Mouse (Mus musculus): ENCODE measurements at regions not wholly inside any gene's neighbourhood (a gene's known extent, or its start where the extent isn't known, plus 50 kb on each side); places are given as distances from the start of the nearest gene placed in this dataset.
"Not testable (repeated sequence)": the region's sequence is repeated elsewhere in the genome, so short reads cannot be mapped to it uniquely, and the experiment has no call there.

- no peak overlapping the region for H3K27ac ChIP-seq (ENCODE audit: low read length)
- ATAC-seq, result no peak
- peaks cover 18% of the 10 kb centered on the region for H3K4me1 ChIP-seq (replicated peaks; ENCODE audit: control insufficient read depth, insufficient read depth, low read length)
- H3K36me3 ChIP-seq (ENCODE audit: control insufficient read depth, insufficient read depth), result no peaks in the 10 kb centered on the region
- H3K27me3 ChIP-seq (replicated peaks; ENCODE audit: control insufficient read depth, insufficient read depth, low read length), result no peaks in the 10 kb centered on the region
- WGBS, result 39% methylated on average over 15 of the region's 15 CpGs
- no peak overlapping the region for H3K9ac ChIP-seq (replicated peaks; ENCODE audit: low read depth, low read length)
- H3K4me2 ChIP-seq (ENCODE audit: low read length), result no peak overlapping the region
- no peaks in the 10 kb centered on the region for H3K9me3 ChIP-seq (ENCODE audit: control insufficient read depth, low read length)
- no peak overlapping the region for H3K4me3 ChIP-seq (replicated peaks; ENCODE audit: low read length)
These were observed 151.7 kb upstream of the Ajap1 start for GRCm38 (mm10) chr4:153634221-153634881.

GRCm38 (mm10) chr4:153637989-153638388, 155.4 kb upstream of the Ajap1 start:
- Histone ChIP-seq H3K4me3 (replicated peaks; ENCODE audit: low read length) (no peak overlapping the region), H3K27ac (ENCODE audit: low read length) (no peak overlapping the region), H3K36me3 (ENCODE audit: control insufficient read depth, insufficient read depth) (no peaks in the 10 kb centered on the region), H3K27me3 (replicated peaks; ENCODE audit: control insufficient read depth, insufficient read depth, low read length) (no peaks in the 10 kb centered on the region), H3K4me1 (replicated peaks; ENCODE audit: control insufficient read depth, insufficient read depth, low read length) (peaks cover 14% of the 10 kb centered on the region), H3K9ac (replicated peaks; ENCODE audit: low read depth, low read length) (no peak overlapping the region), H3K9me3 (ENCODE audit: control insufficient read depth, low read length) (no peaks in the 10 kb centered on the region), H3K4me2 (ENCODE audit: low read length) (no peak overlapping the region)
- ATAC-seq, result no peak
- WGBS, result 5% methylated on average over 1 of the region's 1 CpGs

GRCm38 (mm10) chr4:153651849-153652248, 169.2 kb upstream of the Ajap1 start:
- Histone ChIP-seq H3K4me2 (ENCODE audit: low read length) (no peak overlapping the region), H3K36me3 (ENCODE audit: control insufficient read depth, insufficient read depth) (no peaks in the 10 kb centered on the region), H3K4me3 (replicated peaks; ENCODE audit: low read length) (no peak overlapping the region), H3K27me3 (replicated peaks; ENCODE audit: control insufficient read depth, insufficient read depth, low read length) (no peaks in the 10 kb centered on the region), H3K27ac (ENCODE audit: low read length) (no peak overlapping the region), H3K9ac (replicated peaks; ENCODE audit: low read depth, low read length) (no peak overlapping the region), H3K9me3 (ENCODE audit: control insufficient read depth, low read length) (no peaks in the 10 kb centered on the region), H3K4me1 (replicated peaks; ENCODE audit: control insufficient read depth, insufficient read depth, low read length) (no peaks in the 10 kb centered on the region)
- no peak for ATAC-seq
- 11% methylated on average over 5 of the region's 5 CpGs for WGBS

- Histone ChIP-seq H3K4me1 (replicated peaks; ENCODE audit: control insufficient read depth, insufficient read depth, low read length) (no peaks in the 10 kb centered on the region), H3K9me3 (ENCODE audit: control insufficient read depth, low read length) (no peaks in the 10 kb centered on the region), H3K9ac (replicated peaks; ENCODE audit: low read depth, low read length) (no peak overlapping the region), H3K36me3 (ENCODE audit: control insufficient read depth, insufficient read depth) (no peaks in the 10 kb centered on the region), H3K27ac (ENCODE audit: low read length) (no peak overlapping the region), H3K27me3 (replicated peaks; ENCODE audit: control insufficient read depth, insufficient read depth, low read length) (no peaks in the 10 kb centered on the region), H3K4me2 (ENCODE audit: low read length) (no peak overlapping the region), H3K4me3 (replicated peaks; ENCODE audit: low read length) (no peak overlapping the region)
- WGBS, result 84% methylated on average over 11 of the region's 11 CpGs
- ATAC-seq, result no peak
These were observed 170.2 kb upstream of the Ajap1 start for GRCm38 (mm10) chr4:153652841-153653240.

- no peak overlapping the region for H3K27ac ChIP-seq (ENCODE audit: low read length)
- H3K4me2 ChIP-seq (ENCODE audit: low read length), result no peak overlapping the region
- H3K27me3 ChIP-seq (replicated peaks; ENCODE audit: control insufficient read depth, insufficient read depth, low read length), result no peaks in the 10 kb centered on the region
- H3K4me1 ChIP-seq (replicated peaks; ENCODE audit: control insufficient read depth, insufficient read depth, low read length), result no peaks in the 10 kb centered on the region
- H3K9ac ChIP-seq (replicated peaks; ENCODE audit: low read depth, low read length), result no peak overlapping the region
- 86% methylated on average over 7 of the region's 7 CpGs for WGBS
- H3K4me3 ChIP-seq (replicated peaks; ENCODE audit: low read length), result no peak overlapping the region
- no peaks in the 10 kb centered on the region for H3K36me3 ChIP-seq (ENCODE audit: control insufficient read depth, insufficient read depth)
- H3K9me3 ChIP-seq (ENCODE audit: control insufficient read depth, low read length), result no peaks in the 10 kb centered on the region; the same call in 1 of the 2 replicates
- ATAC-seq, result no peak
These were observed 180.1 kb upstream of the Ajap1 start for GRCm38 (mm10) chr4:153662731-153663130.

- not testable (repeated sequence) for H3K4me2 ChIP-seq (ENCODE audit: low read length); H3K9me3 ChIP-seq (ENCODE audit: control insufficient read depth, low read length); H3K4me1 ChIP-seq (replicated peaks; ENCODE audit: control insufficient read depth, insufficient read depth, low read length); H3K36me3 ChIP-seq (ENCODE audit: control insufficient read depth, insufficient read depth); H3K9ac ChIP-seq (replicated peaks; ENCODE audit: low read depth, low read length); H3K27ac ChIP-seq (ENCODE audit: low read length); ATAC-seq; H3K4me3 ChIP-seq (replicated peaks; ENCODE audit: low read length); H3K27me3 ChIP-seq (replicated peaks; ENCODE audit: control insufficient read depth, insufficient read depth, low read length)
- WGBS, result 86% methylated on average over 6 of the region's 6 CpGs
These were observed 184.1 kb upstream of the Ajap1 start for GRCm38 (mm10) chr4:153666626-153667236.

GRCm38 (mm10) chr4:153669070-153669469, 186.5 kb upstream of the Ajap1 start:
- H3K27me3 ChIP-seq (replicated peaks; ENCODE audit: control insufficient read depth, insufficient read depth, low read length), result no peaks in the 10 kb centered on the region
- no peak overlapping the region for H3K9ac ChIP-seq (replicated peaks; ENCODE audit: low read depth, low read length)
- ATAC-seq, result no peak
- no peaks in the 10 kb centered on the region for H3K9me3 ChIP-seq (ENCODE audit: control insufficient read depth, low read length)
- no peak overlapping the region for H3K4me3 ChIP-seq (replicated peaks; ENCODE audit: low read length)
- WGBS, result 92% methylated on average over 4 of the region's 4 CpGs
- no peak overlapping the region for H3K4me2 ChIP-seq (ENCODE audit: low read length)
- no peaks in the 10 kb centered on the region for H3K36me3 ChIP-seq (ENCODE audit: control insufficient read depth, insufficient read depth)
- H3K4me1 ChIP-seq (replicated peaks; ENCODE audit: control insufficient read depth, insufficient read depth, low read length), result no peaks in the 10 kb centered on the region
- no peak overlapping the region for H3K27ac ChIP-seq (ENCODE audit: low read length)

- no peaks in the 10 kb centered on the region for H3K9me3 ChIP-seq (ENCODE audit: control insufficient read depth, low read length)
- H3K27ac ChIP-seq (ENCODE audit: low read length), result no peak overlapping the region
- 92% methylated on average over 13 of the region's 13 CpGs for WGBS
- H3K4me2 ChIP-seq (ENCODE audit: low read length), result no peak overlapping the region
- no peak overlapping the region for H3K9ac ChIP-seq (replicated peaks; ENCODE audit: low read depth, low read length)
- no peaks in the 10 kb centered on the region for H3K27me3 ChIP-seq (replicated peaks; ENCODE audit: control insufficient read depth, insufficient read depth, low read length)
- ATAC-seq, result no peak
- H3K4me1 ChIP-seq (replicated peaks; ENCODE audit: control insufficient read depth, insufficient read depth, low read length), result no peaks in the 10 kb centered on the region
- H3K4me3 ChIP-seq (replicated peaks; ENCODE audit: low read length), result no peak overlapping the region
- no peaks in the 10 kb centered on the region for H3K36me3 ChIP-seq (ENCODE audit: control insufficient read depth, insufficient read depth)
These were observed 187.6 kb upstream of the Ajap1 start for GRCm38 (mm10) chr4:153670216-153670615.

- no peak overlapping the region for H3K9ac ChIP-seq (replicated peaks; ENCODE audit: low read depth, low read length)
- H3K9me3 ChIP-seq (ENCODE audit: control insufficient read depth, low read length), result no peaks in the 10 kb centered on the region
- H3K4me3 ChIP-seq (replicated peaks; ENCODE audit: low read length), result no peak overlapping the region
- no peak overlapping the region for H3K27ac ChIP-seq (ENCODE audit: low read length)
- H3K4me2 ChIP-seq (ENCODE audit: low read length), result no peak overlapping the region
- ATAC-seq, result no peak
- H3K36me3 ChIP-seq (ENCODE audit: control insufficient read depth, insufficient read depth), result no peaks in the 10 kb centered on the region
- H3K27me3 ChIP-seq (replicated peaks; ENCODE audit: control insufficient read depth, insufficient read depth, low read length), result no peaks in the 10 kb centered on the region
- WGBS, result 84% methylated on average over 2 of the region's 2 CpGs
- no peaks in the 10 kb centered on the region for H3K4me1 ChIP-seq (replicated peaks; ENCODE audit: control insufficient read depth, insufficient read depth, low read length)
These were observed 192.8 kb upstream of the Ajap1 start for GRCm38 (mm10) chr4:153675431-153675830.

All from forebrain, embryonic 16.5 days (tissue).